In genomic region chr2:93512130-93512529, GRCm38 (mm10) we compare ENCODE assay signal across 21 mouse cellular contexts. TPM values are rescaled to one million over a fixed set of nuclear protein-coding genes. Genes with fewer than 3 reads are reported as not detected.
A peak's percentile ranks its signal among the peaks of the same experiment; 100 is the strongest.
DNase-seq lines count a peak whose midpoint lies in the region; ATAC-seq lines count a peak whose summit lies in the region.
"Had no signal": no experiment of that assay in that cellular context is flagged by ENCODE, and none has a peak within 500 bp of the region (broad histone marks: within the 10 kb centered on the region; RNA-seq: fewer than 3 reads in every experiment).

No protein-coding gene starts in this region.

- ATAC-seq in hindbrain, embryonic 15.5 days (ENCODE audit: low FRiP score, low read depth): peak; percentile 42; the same call in 1 of the 2 replicates
- no peak for ATAC-seq in hindbrain, embryonic 14.5 days (ENCODE audit: low FRiP score)
- ATAC-seq in lung, embryonic 16.5 days (ENCODE audit: low read depth): 0 out of 2 replicates have a peak, but pooled peaks have one; percentile 43
- ATAC-seq in neural tube, embryonic 15.5 days (ENCODE audit: low FRiP score): no peak
- ATAC-seq: activated CD4-positive, CD25-positive, alpha-beta regulatory T cell, adult 4 months; forebrain, embryonic 13.5 days; forebrain, postnatal 0 days; inflammation-experienced regulatory T-cells, adult 6 months; Patski had no signal

- no peaks in the 10 kb centered on the region for H3K36me3 ChIP-seq in hindbrain, embryonic 15.5 days
- H3K36me3 ChIP-seq in hindbrain, embryonic 14.5 days (replicated peaks; ENCODE audit: control insufficient read depth, insufficient read depth): no peaks in the 10 kb centered on the region
- no peaks in the 10 kb centered on the region for H3K36me3 ChIP-seq in lung, embryonic 16.5 days (ENCODE audit: control insufficient read depth, insufficient read depth, low read length)
- H3K36me3 ChIP-seq in embryonic facial prominence, embryonic 10.5 days (replicated peaks): no peaks in the 10 kb centered on the region
- H3K36me3 ChIP-seq in neural tube, embryonic 15.5 days: no peaks in the 10 kb centered on the region
- H3K36me3 ChIP-seq: embryonic facial prominence, embryonic 12.5 days; heart, embryonic 12.5 days; hindbrain, embryonic 10.5 days had no signal

- H3K4me2 ChIP-seq in hindbrain, embryonic 15.5 days: no peak overlapping the region
- H3K4me2 ChIP-seq in hindbrain, embryonic 14.5 days (replicated peaks): no peak overlapping the region
- H3K4me2 ChIP-seq in lung, embryonic 16.5 days (ENCODE audit: low read depth, low read length): no peak overlapping the region
- H3K4me2 ChIP-seq in neural tube, embryonic 15.5 days: no peak overlapping the region
- H3K4me2 ChIP-seq: embryonic facial prominence, embryonic 12.5 days; forebrain, embryonic 13.5 days; heart, embryonic 12.5 days had no signal

- DNase-seq in hindbrain, embryonic 14.5 days (ENCODE audit: low spot score): no peak
- no peak for DNase-seq in lung, postnatal 25 days (ENCODE audit: low spot score)
- DNase-seq in embryonic facial prominence, embryonic 10.5 days (ENCODE audit: low spot score): no peak
- no peak for DNase-seq in kidney, adult 18-20 months
- DNase-seq: adrenal gland, postnatal 14 days; cerebellum, adult 18-20 months; embryo, embryonic 11 days; forebrain, postnatal 0 days; gastrocnemius, postnatal 14 days had no signal

- no peaks in the 10 kb centered on the region for H3K27me3 ChIP-seq in hindbrain, embryonic 15.5 days
- H3K27me3 ChIP-seq in hindbrain, embryonic 14.5 days (ENCODE audit: control insufficient read depth, insufficient read depth, low read length): no peaks in the 10 kb centered on the region
- H3K27me3 ChIP-seq in lung, embryonic 16.5 days (ENCODE audit: control insufficient read depth, insufficient read depth, low read depth, low read length): no peaks in the 10 kb centered on the region
- no peaks in the 10 kb centered on the region for H3K27me3 ChIP-seq in embryonic facial prominence, embryonic 10.5 days (replicated peaks; ENCODE audit: low read depth, poor library complexity, severe bottlenecking)
- no peaks in the 10 kb centered on the region; the same call in 1 of the 2 replicates for H3K27me3 ChIP-seq in neural tube, embryonic 15.5 days (replicated peaks)
- H3K27me3 ChIP-seq: embryonic facial prominence, embryonic 12.5 days; forebrain, embryonic 13.5 days; heart, embryonic 12.5 days; Patski had no signal

- no peaks in the 10 kb centered on the region for H3K9me3 ChIP-seq in hindbrain, embryonic 15.5 days
- H3K9me3 ChIP-seq in hindbrain, embryonic 14.5 days (ENCODE audit: control insufficient read depth, low read length): no peaks in the 10 kb centered on the region
- no peaks in the 10 kb centered on the region for H3K9me3 ChIP-seq in lung, embryonic 16.5 days (ENCODE audit: control insufficient read depth, low read length)
- H3K9me3 ChIP-seq in embryonic facial prominence, embryonic 10.5 days: no peaks in the 10 kb centered on the region
- no peaks in the 10 kb centered on the region for H3K9me3 ChIP-seq in neural tube, embryonic 15.5 days (replicated peaks)
- H3K9me3 ChIP-seq: embryonic facial prominence, embryonic 12.5 days; forebrain, embryonic 13.5 days; heart, embryonic 12.5 days; hindbrain, embryonic 10.5 days had no signal

- H3K27ac ChIP-seq in hindbrain, embryonic 15.5 days (replicated peaks): no peak overlapping the region
- no peak overlapping the region for H3K27ac ChIP-seq in hindbrain, embryonic 14.5 days
- no peak overlapping the region for H3K27ac ChIP-seq in lung, embryonic 16.5 days (ENCODE audit: low read length)
- H3K27ac ChIP-seq in embryonic facial prominence, embryonic 10.5 days (replicated peaks): peak overlapping the region; percentile 51
- H3K27ac ChIP-seq in neural tube, embryonic 15.5 days (replicated peaks): peak overlapping the region; percentile 41; the same call in 1 of the 2 replicates
- H3K27ac ChIP-seq: embryonic facial prominence, embryonic 12.5 days; forebrain, embryonic 13.5 days; hindbrain, embryonic 10.5 days had no signal

- no peak overlapping the region for H3K4me3 ChIP-seq in hindbrain, embryonic 15.5 days
- H3K4me3 ChIP-seq in hindbrain, embryonic 14.5 days (replicated peaks; ENCODE audit: low read length): no peak overlapping the region
- no peak overlapping the region for H3K4me3 ChIP-seq in lung, embryonic 16.5 days (ENCODE audit: low read length)
- no peak overlapping the region for H3K4me3 ChIP-seq in embryonic facial prominence, embryonic 10.5 days
- no peak overlapping the region for H3K4me3 ChIP-seq in neural tube, embryonic 15.5 days (replicated peaks)
- H3K4me3 ChIP-seq: embryonic facial prominence, embryonic 12.5 days; forebrain, embryonic 13.5 days; heart, embryonic 12.5 days; hindbrain, embryonic 10.5 days had no signal

- no peak overlapping the region for H3K9ac ChIP-seq in hindbrain, embryonic 15.5 days
- no peak overlapping the region for H3K9ac ChIP-seq in hindbrain, embryonic 14.5 days
- H3K9ac ChIP-seq in lung, embryonic 16.5 days (ENCODE audit: low read length): no peak overlapping the region
- H3K9ac ChIP-seq in neural tube, embryonic 15.5 days (replicated peaks): no peak overlapping the region
- H3K9ac ChIP-seq: embryonic facial prominence, embryonic 12.5 days; forebrain, embryonic 13.5 days; forebrain, postnatal 0 days; heart, embryonic 12.5 days had no signal

- H3K4me1 ChIP-seq in hindbrain, embryonic 15.5 days (replicated peaks): no peaks in the 10 kb centered on the region; the same call in 1 of the 2 replicates
- H3K4me1 ChIP-seq in hindbrain, embryonic 14.5 days (replicated peaks; ENCODE audit: control insufficient read depth, insufficient read depth, low read length): no peaks in the 10 kb centered on the region
- H3K4me1 ChIP-seq in lung, embryonic 16.5 days (replicated peaks; ENCODE audit: control insufficient read depth, insufficient read depth, low read length): no peaks in the 10 kb centered on the region
- peaks cover 17% of the 10 kb centered on the region for H3K4me1 ChIP-seq in embryonic facial prominence, embryonic 10.5 days
- H3K4me1 ChIP-seq in neural tube, embryonic 15.5 days: peaks cover 3% of the 10 kb centered on the region; the same call in 1 of the 2 replicates
- H3K4me1 ChIP-seq: forebrain, embryonic 13.5 days; hindbrain, embryonic 10.5 days had no signal

- 72% methylated on average over 7 of the region's 7 CpGs for WGBS in hindbrain, embryonic 15.5 days
- WGBS in hindbrain, embryonic 14.5 days: 62% methylated on average over 7 of the region's 7 CpGs
- WGBS in lung, embryonic 16.5 days: 51% methylated on average over 7 of the region's 7 CpGs
- whole genome bisulfite sequencing in embryonic facial prominence, embryonic 10.5 days: 67% methylated on average over 7 of the region's 7 CpGs
- WGBS in neural tube, embryonic 15.5 days: 66% methylated on average over 7 of the region's 7 CpGs

RNA-seq across cellular contexts. Expression of gene Gm10803, which starts 48.2 kb away (rescaled TPM):
- not detected in 2 replicates for polyA plus RNA-seq in hindbrain, embryonic 15.5 days (2015; fragmentation: Nextera tagmentation; extraction: Ambion mirVana)
- not detected in 2 replicates for polyA plus RNA-seq in hindbrain, embryonic 14.5 days (2014; fragmentation: Nextera tagmentation; extraction: Ambion mirVana)
- polyA plus RNA-seq in lung, embryonic 16.5 days (2015; fragmentation: Nextera tagmentation; extraction: Ambion mirVana): not detected in 2 replicates
- polyA plus RNA-seq in embryonic facial prominence, embryonic 10.5 days (2016; fragmentation: Nextera tagmentation; extraction: Ambion mirVana): not detected in 2 replicates
- polyA plus RNA-seq in neural tube, embryonic 15.5 days (2015; fragmentation: Nextera tagmentation; extraction: Ambion mirVana): not detected in 2 replicates
- polyA plus RNA-seq: activated CD4-positive, CD25-positive, alpha-beta regulatory T cell, adult 4 months; C2C12; embryonic facial prominence, embryonic 12.5 days; forebrain, embryonic 13.5 days; forebrain, postnatal 0 days; heart, embryonic 12.5 days; heart, embryonic 16.5 days; hindbrain, embryonic 10.5 days; inflammation-experienced regulatory T-cells, adult 6 months; Patski had no signal

RNA-seq across cellular contexts. Expression of gene Cd82, which starts 49.2 kb away (rescaled TPM):
- 24.5 and 25.5 TPM in 2 replicates for polyA plus RNA-seq in hindbrain, embryonic 15.5 days (2015; fragmentation: Nextera tagmentation; extraction: Ambion mirVana)
- 14.2 and 20.0 TPM in 2 replicates for polyA plus RNA-seq in hindbrain, embryonic 14.5 days (2014; fragmentation: Nextera tagmentation; extraction: Ambion mirVana)
- 63.6 and 81.5 TPM in 2 replicates for polyA plus RNA-seq in lung, embryonic 16.5 days (2015; fragmentation: Nextera tagmentation; extraction: Ambion mirVana)
- polyA plus RNA-seq in embryonic facial prominence, embryonic 10.5 days (2016; fragmentation: Nextera tagmentation; extraction: Ambion mirVana): 5.2 and 7.3 TPM in 2 replicates
- polyA plus RNA-seq in neural tube, embryonic 15.5 days (2015; fragmentation: Nextera tagmentation; extraction: Ambion mirVana): 22.4 and 68.9 TPM in 2 replicates

Comparison
In these comparisons a context has a peak if more than half of its experiments do, and no peak if none do; other contexts are left out.
1. ATAC-seq: peak in hindbrain, embryonic 15.5 days (single experiment) and lung, embryonic 16.5 days (single experiment); none in hindbrain, embryonic 14.5 days (single experiment) and neural tube, embryonic 15.5 days (single experiment).
2. H3K27ac ChIP-seq: peak in embryonic facial prominence, embryonic 10.5 days (single experiment) and neural tube, embryonic 15.5 days (single experiment); none in hindbrain, embryonic 15.5 days (single experiment), hindbrain, embryonic 14.5 days (single experiment) and lung, embryonic 16.5 days (single experiment).